Mouse (Mus musculus): ENCODE results near the gene Bud13.

- TF ChIP-seq ZKSCAN1 (IDR thresholded peaks at IDR 0.05; ENCODE audit: low read depth, low read length): no peak
- no peak for TF ChIP-seq CTCF (IDR thresholded peaks at IDR 0.05 in 2 of 3, conservative IDR thresholded peaks at IDR 0.05 in 1 of 3; ENCODE audit: control insufficient read depth in 1 of 3, insufficient read depth in 1 of 3, low read depth in 2 of 3, low read length in 3 of 3, poor library complexity in 1 of 3, severe bottlenecking in 1 of 3)
- no peak for TF ChIP-seq GATA1 (IDR thresholded peaks at IDR 0.05; ENCODE audit: low read depth, low read length)
- TF ChIP-seq USF2 (IDR thresholded peaks at IDR 0.05; ENCODE audit: borderline replicate concordance in 1 of 2, insufficient read depth in 1 of 2, low read depth in 1 of 2, low read length in 2 of 2): no peak
- no peak for TF ChIP-seq NRF1 (IDR thresholded peaks at IDR 0.05; ENCODE audit: insufficient read depth, low read depth, low read length, poor library complexity, severe bottlenecking)
- no peak for TF ChIP-seq POLR2A (IDR thresholded peaks at IDR 0.05; ENCODE audit: control insufficient read depth in 1 of 2, insufficient read depth in 1 of 2, low read depth in 1 of 2, low read length in 2 of 2, poor library complexity in 1 of 2)
- TF ChIP-seq GABPA (IDR thresholded peaks at IDR 0.05; ENCODE audit: low read depth, low read length): no peak
- no peak for TF ChIP-seq MAZ (IDR thresholded peaks at IDR 0.05; ENCODE audit: low read depth, low read length)
- TF ChIP-seq JUND (IDR thresholded peaks at IDR 0.05; ENCODE audit: low read depth, low read length): no peak
Measured at GRCm38 (mm10) chr9:46337852-46338291, 55.1 kb downstream of the Bud13 start.

All from MEL (cell line).